Mouse (Mus musculus) midbrain, postnatal 0 days (tissue): ENCODE measurements around the gene Hcls1. TPM values are rescaled to one million over a fixed set of nuclear protein-coding genes. Genes with fewer than 3 reads are reported as not detected.

ENCODE experiments used
- ATAC-seq: fragments of 200-750 bp; cut with Nextera tagmentation; 2 replicates; pipeline ENCODE4 v1.8.0; 2017; ENCODE audit warnings: moderate number of reproducible peaks, mild to moderate bottlenecking, moderate TSS enrichment, moderate library complexity; ENCODE audit not compliant: low FRiP score
- DNase-seq: peaks from one replicate; pipeline ENCODE4 v3.0.0-alpha.2; 2015; ENCODE audit warnings: low spot score
- H3K27ac ChIP-seq: fragments of 300-500 bp; sonication (generic); 2 replicates; pipeline ENCODE4 v1.5.1; 2014; ENCODE audit warnings: low read depth, mild to moderate bottlenecking, low read length, mixed read lengths
- H3K27me3 ChIP-seq: fragments of 300-500 bp; sonication (generic); 2 replicates; pipeline ENCODE4 v1.6.1; 2014; ENCODE audit warnings: low read length, control low read depth, mixed read lengths; ENCODE audit not compliant: insufficient read depth
- H3K36me3 ChIP-seq: fragments of 300-500 bp; sonication (generic); 2 replicates; pipeline ENCODE4 v1.6.1; 2014; ENCODE audit warnings: low read length, control low read depth, mixed read lengths; ENCODE audit not compliant: insufficient read depth
- H3K4me1 ChIP-seq: fragments of 300-500 bp; sonication (generic); 2 replicates; pipeline ENCODE4 v1.6.1; 2014; ENCODE audit warnings: mild to moderate bottlenecking, control low read depth, antibody characterized with exemption, low read length, mixed read lengths; ENCODE audit not compliant: insufficient read depth
- H3K4me2 ChIP-seq: fragments of 300-500 bp; sonication (generic); 2 replicates; pipeline ENCODE4 v1.6.1; 2014; ENCODE audit warnings: low read depth, mild to moderate bottlenecking, low read length, mixed read lengths; ENCODE audit not compliant: poor library complexity, severe bottlenecking
- H3K4me3 ChIP-seq: fragments of 300-500 bp; sonication (generic); 2 replicates; pipeline ENCODE4 v1.5.1; 2014; ENCODE audit warnings: low read depth, mild to moderate bottlenecking, low read length, moderate library complexity
- H3K9ac ChIP-seq: fragments of 300-500 bp; sonication (generic); replicated peaks from 2 replicates; pipeline ENCODE4 v1.6.1; 2014; ENCODE audit warnings: mild to moderate bottlenecking, low read length, moderate library complexity, mixed read lengths; ENCODE audit not compliant: poor library complexity, severe bottlenecking
- H3K9me3 ChIP-seq: fragments of 300-500 bp; sonication (generic); 2 replicates; pipeline ENCODE4 v1.6.1; 2016; ENCODE audit warnings: low read length, control low read depth
- CTCF ChIP-seq: IDR thresholded peaks from 2 replicates; pipeline ENCODE4 v1.5.1; 2016; ENCODE audit warnings: antibody characterized with exemption, mild to moderate bottlenecking
- WGBS: fragments of 180-500 bp; shearing (Covaris S2); extraction: QIAGEN DNeasy Blood & Tissue Kit; methylation state at CpG from one replicate; pipeline ENCODE4 v1.1.7; 2014; 5-methylcytosine and 5-hydroxymethylcytosine counted together
- polyA plus RNA-seq: library from polyadenylated mRNA; unstranded; fragments of >200 nt; fragmentation: Nextera tagmentation; extraction: Ambion mirVana; gene quantifications from 2 replicates; pipeline ENCODE4 v1.2.1, GENCODE M21; 2015
- total RNA-seq: library from RNA; depleted of rRNA; stranded (reverse); fragments of >200 nt; gene quantifications from 2 replicates; pipeline ENCODE4 v1.2.3, GENCODE M21; 2014; rRNA removed

Hcls1 gene
- total RNA-seq (2.2 and 2.4 TPM in 2 replicates), polyA plus RNA-seq (2.3 and 2.4 TPM in 2 replicates)

DNA sequence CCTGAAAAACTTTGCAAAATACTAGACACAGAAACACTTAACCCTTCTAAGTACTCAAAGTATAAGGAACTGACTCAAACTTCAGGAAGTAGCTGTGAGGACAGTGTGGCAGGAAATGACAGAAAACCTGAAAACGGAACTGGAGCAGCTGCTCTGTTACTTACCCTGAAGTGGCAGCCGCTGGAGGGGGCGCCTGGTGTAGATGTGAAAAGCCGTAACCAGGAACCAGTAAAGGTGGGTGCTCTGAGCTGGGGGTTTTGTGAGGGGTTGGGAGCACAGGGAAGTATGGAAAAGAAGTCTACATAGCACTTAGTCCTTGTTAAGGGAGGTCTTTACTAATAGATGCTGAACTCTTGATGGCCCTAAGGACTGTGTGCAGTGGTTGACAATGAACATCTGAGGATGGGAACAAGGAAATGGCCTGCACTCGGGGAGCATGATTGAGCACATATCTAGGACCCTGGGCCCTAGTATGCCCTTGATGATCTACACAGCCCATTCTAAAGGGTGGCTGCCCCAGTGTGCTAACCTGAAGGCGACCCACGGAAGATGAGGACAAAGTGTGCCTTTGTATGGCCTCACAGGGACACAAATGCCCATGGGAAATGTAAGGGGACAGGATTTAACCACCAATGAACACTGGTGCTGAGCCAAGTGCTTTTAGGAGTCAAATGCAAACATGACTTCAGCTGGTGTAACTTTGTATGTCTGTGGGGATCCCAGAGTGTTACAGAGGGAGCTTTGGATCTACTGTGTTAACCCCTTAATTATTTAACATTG lies at the start of gene Hcls1:
Gene Hcls1, plus strand, starts transcription at position 143 of the 780 bp plus-strand sequence.
- no peaks in the 10 kb centered on the region for H3K27me3 ChIP-seq
- H3K9me3 ChIP-seq = no peaks in the 10 kb centered on the region
- H3K9ac ChIP-seq = no peak within 1 kb of the TSS
- H3K4me3 ChIP-seq = no peak within 1 kb of the TSS
- ATAC-seq (no peak), DNase-seq (no peak)
- H3K4me2 ChIP-seq = no peak within 1 kb of the TSS
- 84% methylated on average over 7 of the region's 7 CpGs for WGBS
- TF ChIP-seq CTCF = no peak
- no peak within 1 kb of the TSS for H3K27ac ChIP-seq
- no peaks in the 10 kb centered on the region for H3K4me1 ChIP-seq
- H3K36me3 ChIP-seq = peaks cover 33% of the 10 kb centered on the region; the same call in 1 of the 2 replicates

DNA sequence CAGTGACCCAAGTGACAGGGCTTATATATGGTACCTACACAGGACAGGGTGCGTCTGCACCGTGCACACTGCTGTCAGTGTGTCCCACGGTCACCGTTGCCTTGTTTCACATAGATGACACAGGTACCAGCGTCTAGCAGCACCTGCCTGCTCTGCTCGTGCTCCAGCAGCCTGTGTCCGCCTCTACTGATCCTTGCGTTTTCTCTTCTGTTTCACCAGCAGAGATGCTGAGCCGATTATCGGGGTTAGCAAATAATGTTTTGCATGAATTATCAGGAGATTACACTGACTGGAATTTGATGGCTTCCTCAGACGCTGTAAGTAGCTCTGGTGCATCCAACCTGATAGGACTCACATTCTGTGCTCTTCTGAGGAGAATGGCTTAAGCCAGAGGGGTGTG lies 48.9 kb upstream of the Hcls1 start:
- H3K9ac ChIP-seq = no peak overlapping the region
- no peak overlapping the region for H3K4me3 ChIP-seq
- no peak overlapping the region for H3K27ac ChIP-seq
- no peaks in the 10 kb centered on the region for H3K9me3 ChIP-seq
- DNase-seq (no peak), ATAC-seq (no peak)
- H3K4me1 ChIP-seq = no peaks in the 10 kb centered on the region
- TF ChIP-seq CTCF = no peak
- H3K36me3 ChIP-seq = peaks cover 21% of the 10 kb centered on the region
- no peak overlapping the region for H3K4me2 ChIP-seq
- no peaks in the 10 kb centered on the region for H3K27me3 ChIP-seq
- 75% methylated on average over 11 of the region's 11 CpGs for WGBS

DNA sequence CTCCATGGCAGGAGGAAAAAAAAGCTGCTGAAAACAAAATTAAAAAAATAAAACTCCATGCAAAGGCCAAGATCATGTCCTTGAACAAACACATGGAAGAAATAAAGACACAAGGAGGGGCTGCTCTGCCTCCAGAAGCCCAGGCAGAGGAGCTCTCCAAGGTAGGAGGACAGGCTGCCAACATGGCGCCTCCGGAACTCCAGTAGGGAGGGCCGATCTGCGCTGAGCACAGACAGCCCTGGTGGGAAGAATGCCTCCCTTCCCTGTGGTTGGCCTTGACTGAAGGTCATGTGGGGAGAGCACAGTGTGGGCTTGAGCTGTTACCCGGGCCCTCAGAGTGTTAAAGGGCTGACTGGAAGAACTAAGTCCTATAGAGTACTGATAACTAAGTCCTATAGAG lies 47.2 kb upstream of the Hcls1 start:
- DNase-seq (no peak), ATAC-seq (no peak)
- H3K27ac ChIP-seq = no peak overlapping the region
- H3K4me3 ChIP-seq = no peak overlapping the region
- no peaks in the 10 kb centered on the region for H3K27me3 ChIP-seq
- H3K4me1 ChIP-seq = no peaks in the 10 kb centered on the region
- TF ChIP-seq CTCF = no peak
- 89% methylated on average over 5 of the region's 5 CpGs for WGBS
- H3K9ac ChIP-seq = no peak overlapping the region
- H3K4me2 ChIP-seq = no peak overlapping the region
- H3K36me3 ChIP-seq = peaks cover 30% of the 10 kb centered on the region
- H3K9me3 ChIP-seq = no peaks in the 10 kb centered on the region

DNA sequence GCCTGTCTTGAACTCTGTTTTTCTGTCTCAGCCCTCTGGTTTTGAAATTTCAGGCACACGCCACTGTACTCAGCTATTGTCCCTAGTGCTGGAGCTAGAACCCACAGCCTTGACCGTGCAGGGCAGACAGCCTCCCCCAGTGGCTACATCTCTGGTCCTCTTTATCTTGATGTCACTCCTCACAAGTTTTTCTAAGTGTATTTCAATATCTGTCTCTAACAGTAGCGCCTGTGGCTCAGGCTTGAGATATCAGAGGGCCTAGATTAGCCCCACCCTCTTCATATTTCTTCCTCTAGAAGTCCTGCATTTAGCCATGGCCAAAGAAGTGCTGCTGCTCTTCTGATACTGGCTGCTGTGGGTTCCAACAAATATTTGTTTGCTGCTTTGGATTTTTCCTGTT lies 44.2 kb upstream of the Hcls1 start:
- no peak for TF ChIP-seq CTCF
- H3K27ac ChIP-seq = no peak overlapping the region
- H3K36me3 ChIP-seq = peaks cover 50% of the 10 kb centered on the region
- no peaks in the 10 kb centered on the region for H3K4me1 ChIP-seq
- WGBS = 91% methylated on average over 3 of the region's 3 CpGs
- no peaks in the 10 kb centered on the region for H3K27me3 ChIP-seq
- no peak overlapping the region for H3K4me2 ChIP-seq
- H3K9ac ChIP-seq = no peak overlapping the region
- DNase-seq (no peak), ATAC-seq (no peak)
- H3K4me3 ChIP-seq = no peak overlapping the region
- no peaks in the 10 kb centered on the region for H3K9me3 ChIP-seq

DNA sequence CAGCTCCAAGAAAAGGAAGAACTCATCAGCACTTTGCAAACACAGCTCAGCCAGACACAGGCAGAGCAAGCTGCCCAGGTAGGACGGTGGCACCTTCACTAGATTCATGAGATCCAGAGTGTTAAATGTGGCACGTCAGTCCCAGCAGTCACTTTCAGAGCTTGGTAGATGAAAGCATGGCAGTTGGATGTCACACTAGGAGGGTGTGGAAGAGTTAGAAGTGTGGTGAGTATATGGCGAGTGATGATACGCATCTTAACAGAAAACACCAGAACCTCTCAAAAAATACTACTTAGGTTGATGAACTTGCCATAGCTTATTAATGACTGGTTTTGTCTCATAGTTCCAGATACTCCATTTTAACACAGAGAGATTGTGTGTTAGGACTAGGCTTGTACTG lies 43.4 kb upstream of the Hcls1 start:
- Histone ChIP-seq H3K4me1 (no peaks in the 10 kb centered on the region), H3K27me3 (no peaks in the 10 kb centered on the region), H3K36me3 (peaks cover 53% of the 10 kb centered on the region), H3K9ac (no peak overlapping the region), H3K9me3 (no peaks in the 10 kb centered on the region), H3K27ac (no peak overlapping the region), H3K4me3 (no peak overlapping the region), H3K4me2 (no peak overlapping the region)
- DNase-seq = no peak
- 98% methylated on average over 4 of the region's 4 CpGs for WGBS
- no peak for TF ChIP-seq CTCF
- ATAC-seq = no peak

DNA sequence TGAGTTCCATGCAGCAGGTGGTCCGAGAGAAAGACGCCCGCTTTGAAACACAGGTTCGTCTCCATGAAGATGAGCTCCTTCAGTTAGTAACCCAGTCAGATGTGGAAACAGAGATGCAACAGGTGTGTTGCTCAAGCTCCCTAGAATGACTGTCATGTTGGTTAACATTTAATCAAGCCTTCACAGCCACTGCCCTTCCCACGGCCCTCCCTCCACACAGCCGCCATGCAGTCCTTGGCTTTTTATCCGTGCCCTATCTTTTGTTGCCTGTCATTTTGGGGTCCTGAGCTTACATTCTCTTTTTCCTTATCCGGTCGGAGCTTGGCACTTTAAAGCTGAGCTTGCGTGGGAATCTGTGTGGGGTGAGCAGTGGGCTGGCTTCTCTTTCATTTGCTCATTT lies 41.5 kb upstream of the Hcls1 start:
- Histone ChIP-seq H3K4me1 (no peaks in the 10 kb centered on the region), H3K27ac (no peak overlapping the region), H3K27me3 (no peaks in the 10 kb centered on the region), H3K4me2 (no peak overlapping the region), H3K36me3 (peaks cover 63% of the 10 kb centered on the region), H3K9ac (no peak overlapping the region), H3K4me3 (no peak overlapping the region), H3K9me3 (no peaks in the 10 kb centered on the region)
- no peak for TF ChIP-seq CTCF
- DNase-seq = no peak
- 90% methylated on average over 10 of the region's 10 CpGs for WGBS
- ATAC-seq = no peak
